Mouse (Mus musculus): ENCODE measurements around the gene Fabp7. TPM values are rescaled to one million over a fixed set of nuclear protein-coding genes. Genes with fewer than 3 reads are reported as not detected.

Gene Fabp7
- 1,454 and 1,621 TPM in 2 replicates for polyA plus RNA-seq (2015; fragmentation: Nextera tagmentation; extraction: Ambion mirVana)

DNA sequence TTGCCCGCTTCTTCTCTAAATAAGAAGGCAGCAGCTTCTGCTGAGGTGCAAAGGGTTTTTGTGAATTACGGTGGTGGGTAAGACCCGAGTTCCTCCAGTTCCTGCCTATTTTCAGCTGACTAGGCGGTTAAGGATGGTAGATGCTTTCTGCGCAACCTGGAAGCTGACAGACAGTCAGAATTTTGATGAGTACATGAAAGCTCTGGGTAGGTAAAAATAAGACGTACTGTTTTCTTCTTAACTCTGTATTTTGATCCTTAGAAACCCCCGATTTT, at the start of gene Fabp7:
Gene Fabp7, plus strand, starts transcription at position 6 of the 275 bp plus-strand sequence.
- peak within 1 kb of the TSS; percentile 48 for H3K4me2 ChIP-seq (replicated peaks)
- no peaks in the 10 kb centered on the region for H3K27me3 ChIP-seq
- H3K4me3 ChIP-seq: peak within 1 kb of the TSS; percentile 39
- peak within 1 kb of the TSS; percentile 45 for H3K9ac ChIP-seq (replicated peaks)
- H3K36me3 ChIP-seq: no peaks in the 10 kb centered on the region
- H3K27ac ChIP-seq (replicated peaks): peak within 1 kb of the TSS; percentile 88
- peaks cover 38% of the 10 kb centered on the region for H3K4me1 ChIP-seq
- no peak; the same call in 1 of the 2 replicates for ATAC-seq (replicated peaks)
- 2% methylated on average over 7 of the region's 7 CpGs for WGBS
- H3K9me3 ChIP-seq: no peaks in the 10 kb centered on the region

GRCm38 (mm10) chr10:57740733-57741132, 43.9 kb upstream of the Fabp7 start:
- H3K4me3 ChIP-seq: no peak overlapping the region
- ATAC-seq (replicated peaks): no peak
- H3K9me3 ChIP-seq: no peaks in the 10 kb centered on the region
- no peak overlapping the region for H3K9ac ChIP-seq (replicated peaks)
- no peak overlapping the region for H3K27ac ChIP-seq (replicated peaks)
- H3K4me1 ChIP-seq: peaks cover 9% of the 10 kb centered on the region; the same call in 1 of the 2 replicates
- H3K27me3 ChIP-seq: no peaks in the 10 kb centered on the region
- WGBS: 24% methylated on average over 4 of the region's 4 CpGs
- no peak overlapping the region for H3K4me2 ChIP-seq (replicated peaks)
- H3K36me3 ChIP-seq: no peaks in the 10 kb centered on the region

- Histone ChIP-seq H3K27ac (replicated peaks) (no peak overlapping the region), H3K9ac (replicated peaks) (no peak overlapping the region), H3K4me3 (no peak overlapping the region), H3K36me3 (no peaks in the 10 kb centered on the region), H3K27me3 (no peaks in the 10 kb centered on the region), H3K9me3 (no peaks in the 10 kb centered on the region), H3K4me2 (replicated peaks) (no peak overlapping the region), H3K4me1 (peaks cover 9% of the 10 kb centered on the region; the same call in 1 of the 2 replicates)
- ATAC-seq (replicated peaks): no peak
- 48% methylated on average over 2 of the region's 2 CpGs for WGBS
These were observed 43.3 kb upstream of the Fabp7 start for GRCm38 (mm10) chr10:57741351-57741750.

GRCm38 (mm10) chr10:57743045-57743444, 41.6 kb upstream of the Fabp7 start:
- H3K9ac ChIP-seq (replicated peaks): no peak overlapping the region
- H3K36me3 ChIP-seq: no peaks in the 10 kb centered on the region
- peaks cover 9% of the 10 kb centered on the region; the same call in 1 of the 2 replicates for H3K4me1 ChIP-seq
- H3K4me2 ChIP-seq (replicated peaks): no peak overlapping the region
- H3K27ac ChIP-seq (replicated peaks): no peak overlapping the region
- no peak overlapping the region for H3K4me3 ChIP-seq
- ATAC-seq (replicated peaks): peak; percentile 44
- 71% methylated on average over 7 of the region's 7 CpGs for WGBS
- no peaks in the 10 kb centered on the region for H3K27me3 ChIP-seq
- H3K9me3 ChIP-seq: no peaks in the 10 kb centered on the region

- Histone ChIP-seq H3K4me1 (peaks cover 9% of the 10 kb centered on the region; the same call in 1 of the 2 replicates), H3K4me3 (peak overlapping the region; percentile 41), H3K9ac (replicated peaks) (peak overlapping the region; percentile 38; the same call in 1 of the 2 replicates), H3K27ac (replicated peaks) (no peak overlapping the region), H3K36me3 (no peaks in the 10 kb centered on the region), H3K4me2 (replicated peaks) (peak overlapping the region; percentile 50), H3K27me3 (no peaks in the 10 kb centered on the region), H3K9me3 (no peaks in the 10 kb centered on the region)
- ATAC-seq (replicated peaks): peak; percentile 81
- 1% methylated on average over 6 of the region's 6 CpGs for WGBS
These were observed 41.1 kb upstream of the Fabp7 start for GRCm38 (mm10) chr10:57743606-57744016.

DNA sequence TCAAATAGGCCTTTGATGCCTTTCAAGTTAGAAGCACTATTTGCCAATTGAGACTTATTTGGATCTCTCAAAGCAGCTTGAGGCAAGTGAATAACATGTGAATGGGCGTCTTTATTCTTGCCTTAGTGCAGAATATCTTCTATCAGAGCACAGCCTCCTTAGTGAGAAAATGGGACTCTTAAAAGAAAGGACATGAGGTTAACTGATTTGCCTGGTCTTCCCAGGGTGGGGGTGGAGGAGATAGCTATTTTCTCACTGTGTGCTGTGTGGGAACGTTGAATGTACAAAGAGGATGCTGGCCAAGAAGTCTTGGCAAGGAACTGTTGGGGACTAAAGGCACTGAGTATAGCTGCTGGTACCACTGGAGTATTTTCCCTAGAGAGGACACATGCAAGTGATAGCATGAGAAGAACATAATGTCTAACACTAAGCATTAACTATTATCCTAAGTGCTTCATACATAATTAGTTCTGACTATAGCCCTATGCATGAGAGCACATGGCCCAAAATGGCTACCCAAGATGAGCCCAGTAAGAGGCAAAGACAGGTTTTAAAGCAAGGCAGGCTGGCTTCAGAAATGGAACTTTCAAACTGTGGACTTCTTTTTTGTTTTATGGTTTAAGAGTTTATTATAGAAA, 40.4 kb upstream of the Fabp7 start:
- H3K4me1 ChIP-seq: peaks cover 9% of the 10 kb centered on the region; the same call in 1 of the 2 replicates
- no peaks in the 10 kb centered on the region for H3K9me3 ChIP-seq
- 1% methylated on average over 2 of the region's 2 CpGs for WGBS
- no peak overlapping the region for H3K4me3 ChIP-seq
- no peak overlapping the region for H3K9ac ChIP-seq (replicated peaks)
- H3K4me2 ChIP-seq (replicated peaks): no peak overlapping the region
- no peaks in the 10 kb centered on the region for H3K36me3 ChIP-seq
- ATAC-seq (replicated peaks): peak; percentile 82
- no peaks in the 10 kb centered on the region for H3K27me3 ChIP-seq
- peak overlapping the region; percentile 35 for H3K27ac ChIP-seq (replicated peaks)

GRCm38 (mm10) chr10:57745452-57745851, 39.2 kb upstream of the Fabp7 start:
- no peaks in the 10 kb centered on the region for H3K36me3 ChIP-seq
- no peak overlapping the region for H3K4me2 ChIP-seq (replicated peaks)
- H3K4me1 ChIP-seq: peaks cover 9% of the 10 kb centered on the region; the same call in 1 of the 2 replicates
- H3K9ac ChIP-seq (replicated peaks): no peak overlapping the region
- no peaks in the 10 kb centered on the region for H3K27me3 ChIP-seq
- H3K27ac ChIP-seq (replicated peaks): no peak overlapping the region
- ATAC-seq (replicated peaks): no peak
- no peak overlapping the region for H3K4me3 ChIP-seq
- H3K9me3 ChIP-seq: no peaks in the 10 kb centered on the region

DNA sequence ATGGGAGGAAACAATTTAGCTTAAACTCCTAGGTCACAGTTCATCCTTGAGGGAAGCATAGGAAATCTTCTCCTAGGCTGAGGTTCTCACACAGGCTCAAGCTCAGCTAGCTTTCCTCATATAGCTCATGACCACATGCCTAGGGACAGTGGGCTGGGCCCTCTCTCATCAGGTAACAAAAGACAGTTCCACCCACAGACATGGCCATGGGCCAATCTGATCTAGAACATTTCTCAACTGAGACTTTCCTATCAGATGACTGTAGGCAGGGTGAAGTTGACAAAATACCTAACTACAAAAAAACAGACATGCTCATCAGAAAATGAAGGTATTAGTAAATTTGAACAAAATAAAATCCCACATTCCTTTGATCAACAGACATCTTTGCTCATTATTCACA, 37.6 kb upstream of the Fabp7 start:
- Histone ChIP-seq H3K4me3 (no peak overlapping the region), H3K4me1 (0 out of 2 replicates have a peak, but pooled peaks cover 3% of the 10 kb centered on the region), H3K36me3 (no peaks in the 10 kb centered on the region), H3K27me3 (no peaks in the 10 kb centered on the region), H3K9ac (replicated peaks) (no peak overlapping the region), H3K4me2 (replicated peaks) (no peak overlapping the region), H3K9me3 (no peaks in the 10 kb centered on the region), H3K27ac (replicated peaks) (no peak overlapping the region)
- no peak for ATAC-seq (replicated peaks)

GRCm38 (mm10) chr10:57753343-57753742, 31.3 kb upstream of the Fabp7 start:
- 93% methylated on average over 1 of the region's 1 CpGs for WGBS
- no peak for ATAC-seq (replicated peaks)
- Histone ChIP-seq H3K4me2 (replicated peaks) (no peak overlapping the region), H3K4me3 (no peak overlapping the region), H3K27me3 (no peaks in the 10 kb centered on the region), H3K9ac (replicated peaks) (no peak overlapping the region), H3K36me3 (no peaks in the 10 kb centered on the region), H3K9me3 (no peaks in the 10 kb centered on the region), H3K27ac (replicated peaks) (no peak overlapping the region), H3K4me1 (no peaks in the 10 kb centered on the region)

GRCm38 (mm10) chr10:57755201-57755736, 29.4 kb upstream of the Fabp7 start:
- H3K9ac ChIP-seq (replicated peaks): no peak overlapping the region
- H3K4me3 ChIP-seq: no peak overlapping the region
- H3K4me2 ChIP-seq (replicated peaks): no peak overlapping the region
- no peak overlapping the region for H3K27ac ChIP-seq (replicated peaks)
- no peaks in the 10 kb centered on the region for H3K27me3 ChIP-seq
- H3K36me3 ChIP-seq: no peaks in the 10 kb centered on the region
- no peak for ATAC-seq (replicated peaks)
- WGBS: 94% methylated on average over 2 of the region's 2 CpGs
- H3K4me1 ChIP-seq: no peaks in the 10 kb centered on the region
- no peaks in the 10 kb centered on the region; the same call in 1 of the 2 replicates for H3K9me3 ChIP-seq

DNA sequence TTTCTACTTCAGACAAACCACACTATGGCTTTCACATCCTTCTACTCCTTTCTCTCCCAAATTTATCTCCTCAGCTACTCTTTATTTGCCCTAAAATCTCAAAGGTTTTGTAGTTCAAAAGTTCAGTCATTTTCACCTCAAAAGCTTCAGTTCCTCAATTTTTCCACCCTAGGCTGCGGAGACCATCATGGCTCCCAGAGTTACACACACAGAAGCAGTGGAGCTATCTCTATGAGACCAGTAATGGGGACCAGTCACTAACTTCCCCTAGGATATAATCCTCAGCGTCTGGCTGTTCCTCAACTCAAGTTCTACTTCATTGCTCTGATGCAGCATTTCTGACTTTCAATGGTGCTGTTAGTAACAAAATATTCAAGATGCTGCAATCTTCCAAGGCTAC, 25.7 kb upstream of the Fabp7 start:
- no peak for ATAC-seq (replicated peaks)
- H3K4me3 ChIP-seq: no peak overlapping the region
- no peaks in the 10 kb centered on the region for H3K4me1 ChIP-seq
- no peak overlapping the region for H3K27ac ChIP-seq (replicated peaks)
- no peaks in the 10 kb centered on the region for H3K27me3 ChIP-seq
- 94% methylated on average over 2 of the region's 2 CpGs for WGBS
- no peaks in the 10 kb centered on the region for H3K36me3 ChIP-seq
- H3K9me3 ChIP-seq: no peaks in the 10 kb centered on the region; the same call in 1 of the 2 replicates
- no peak overlapping the region for H3K9ac ChIP-seq (replicated peaks)
- no peak overlapping the region for H3K4me2 ChIP-seq (replicated peaks)

GRCm38 (mm10) chr10:57760694-57761093, 24.0 kb upstream of the Fabp7 start:
- Histone ChIP-seq H3K4me3 (no peak overlapping the region), H3K27me3 (no peaks in the 10 kb centered on the region), H3K4me1 (no peaks in the 10 kb centered on the region), H3K27ac (replicated peaks) (no peak overlapping the region), H3K36me3 (no peaks in the 10 kb centered on the region), H3K9me3 (no peaks in the 10 kb centered on the region; the same call in 1 of the 2 replicates), H3K4me2 (replicated peaks) (no peak overlapping the region), H3K9ac (replicated peaks) (no peak overlapping the region)
- no peak for ATAC-seq (replicated peaks)
- 79% methylated on average over 3 of the region's 3 CpGs for WGBS

- Histone ChIP-seq H3K4me3 (no peak overlapping the region), H3K4me2 (replicated peaks) (no peak overlapping the region), H3K27ac (replicated peaks) (no peak overlapping the region), H3K9me3 (no peaks in the 10 kb centered on the region; the same call in 1 of the 2 replicates), H3K27me3 (no peaks in the 10 kb centered on the region), H3K36me3 (no peaks in the 10 kb centered on the region), H3K9ac (replicated peaks) (no peak overlapping the region), H3K4me1 (no peaks in the 10 kb centered on the region)
- ATAC-seq (replicated peaks): no peak
- 23% methylated on average over 1 of the region's 1 CpGs for WGBS
These were observed 21.6 kb upstream of the Fabp7 start for GRCm38 (mm10) chr10:57763044-57763443.
